Mouse (Mus musculus): ENCODE measurements around the gene Kbtbd13.
"Not testable (repeated sequence)": the region's sequence is repeated elsewhere in the genome, so short reads cannot be mapped to it uniquely, and the experiment has no call there.

Kbtbd13 gene

DNA sequence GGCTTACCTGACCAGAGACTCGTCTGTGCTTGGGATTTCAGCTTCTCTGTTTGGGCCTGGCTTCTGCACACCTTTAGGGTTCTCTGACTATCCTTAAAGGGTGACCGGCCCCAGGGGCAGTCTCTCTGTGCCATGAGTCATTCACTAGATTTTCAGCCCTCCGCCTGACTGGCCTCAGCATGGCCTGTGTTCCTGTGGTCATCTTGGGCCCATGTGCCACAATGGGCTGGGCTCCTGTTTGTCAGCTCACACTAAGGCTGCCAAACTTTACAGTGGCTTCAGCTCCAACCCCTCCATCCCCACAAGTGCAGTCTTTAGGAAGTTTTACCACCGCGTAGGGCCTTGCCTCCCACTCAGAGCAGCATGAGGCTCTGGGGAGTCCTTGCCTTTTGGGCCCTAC, 38.2 kb downstream of the Kbtbd13 start:
- no peak for ATAC-seq (ENCODE audit: low TSS enrichment)

DNA sequence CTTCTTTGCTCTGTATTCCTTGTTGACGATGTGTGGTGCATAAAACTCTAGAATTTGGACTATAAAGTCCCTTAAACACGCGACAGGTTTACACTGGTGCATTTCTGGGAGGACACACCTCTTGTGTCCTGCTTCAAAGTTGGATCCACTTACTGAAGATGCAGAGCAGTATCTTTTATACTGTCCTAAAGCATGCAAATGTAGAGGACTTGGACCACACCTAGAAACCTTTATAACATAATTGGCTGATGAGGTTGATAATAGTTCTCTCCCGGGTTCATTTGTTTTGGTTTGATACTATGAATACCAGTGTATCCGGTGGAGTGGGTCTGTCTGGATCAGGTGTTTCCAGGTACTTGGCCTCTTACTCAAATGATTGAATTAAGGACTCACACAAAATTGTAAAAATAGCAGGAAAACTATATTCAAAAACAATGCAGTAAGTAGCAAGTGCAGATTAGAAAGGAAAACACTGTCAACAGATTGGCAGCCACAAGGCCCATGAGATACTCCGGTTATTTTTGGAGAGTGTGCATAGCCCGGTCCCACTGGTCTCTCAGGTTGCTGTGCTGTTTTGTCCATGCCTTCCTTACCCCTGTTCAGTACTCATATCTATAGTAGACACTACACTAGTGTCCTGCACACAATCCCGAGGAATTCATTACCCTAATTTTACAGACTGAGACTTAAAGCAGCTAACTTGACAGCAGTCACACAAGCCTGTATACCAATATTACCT, 44.2 kb downstream of the Kbtbd13 start:
- no peak for ATAC-seq (ENCODE audit: low TSS enrichment)

DNA sequence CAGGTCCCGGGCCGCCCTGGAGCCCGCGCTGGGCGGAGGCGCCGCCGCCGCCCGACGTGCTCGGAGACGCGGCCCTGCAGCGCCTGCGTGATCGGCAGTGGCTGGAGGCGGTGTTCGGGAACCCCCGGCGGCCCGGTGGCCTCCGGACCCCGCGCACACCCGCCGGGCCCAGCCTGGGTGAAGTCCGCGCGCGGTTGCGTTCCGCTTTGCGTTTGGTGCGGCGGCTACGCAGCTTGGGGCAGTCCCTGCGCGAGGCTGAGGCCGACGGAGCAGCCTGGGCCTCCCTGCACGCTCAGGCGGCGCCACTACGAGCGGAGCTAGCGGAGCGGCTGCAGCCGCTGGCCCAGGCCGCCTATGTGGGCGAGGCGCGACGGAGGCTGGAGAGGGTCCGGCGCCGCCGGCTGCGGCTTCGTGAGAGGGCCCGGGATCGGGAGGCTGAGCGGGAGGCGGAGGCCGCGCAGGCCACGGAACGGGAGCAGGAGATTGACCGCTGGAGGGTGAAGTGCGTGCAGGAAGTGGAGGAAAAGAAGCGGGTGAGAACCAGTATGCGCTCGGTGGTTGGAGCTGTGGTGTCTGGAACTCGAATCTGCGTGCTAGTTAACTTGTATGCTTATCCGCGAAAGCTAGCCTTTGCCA, 44.9 kb downstream of the Kbtbd13 start:
- peak; percentile 76 for ATAC-seq (ENCODE audit: low TSS enrichment)

DNA sequence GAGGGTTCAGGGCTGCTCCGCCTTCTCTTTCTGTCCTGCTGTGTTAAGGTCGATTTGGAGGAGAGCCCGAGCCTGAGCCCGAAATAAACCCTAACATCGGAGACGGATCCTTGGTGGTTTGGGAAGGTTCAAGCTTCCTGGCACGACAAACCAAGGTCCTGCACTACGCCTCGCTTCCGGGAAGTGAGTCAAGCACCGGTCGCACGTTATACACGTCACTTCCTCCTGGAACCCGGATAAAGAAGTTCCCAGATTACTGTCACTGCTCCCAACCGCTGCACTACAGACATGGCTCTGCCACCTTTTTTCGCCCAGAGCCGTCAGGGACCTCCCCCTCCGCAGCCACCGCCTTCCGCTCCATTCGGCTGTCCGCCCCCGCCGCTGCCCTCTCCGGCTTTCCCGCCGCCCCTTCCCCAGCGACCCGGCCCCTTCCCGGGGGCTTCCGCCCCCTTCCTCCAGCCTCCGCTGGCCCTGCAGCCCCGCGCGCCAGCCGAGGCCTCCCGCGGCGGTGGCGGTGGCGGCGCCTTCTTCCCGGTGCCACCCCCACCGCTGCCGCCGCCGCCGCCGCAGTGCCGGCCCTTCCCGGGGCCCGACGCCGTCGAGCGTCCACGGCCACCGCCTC, 45.5 kb downstream of the Kbtbd13 start, which contains the start of gene Pdcd7:
Gene Pdcd7, plus strand, starts transcription at position 251 of the 622 bp plus-strand sequence.
- peak; percentile 92 for ATAC-seq (ENCODE audit: low TSS enrichment)

DNA sequence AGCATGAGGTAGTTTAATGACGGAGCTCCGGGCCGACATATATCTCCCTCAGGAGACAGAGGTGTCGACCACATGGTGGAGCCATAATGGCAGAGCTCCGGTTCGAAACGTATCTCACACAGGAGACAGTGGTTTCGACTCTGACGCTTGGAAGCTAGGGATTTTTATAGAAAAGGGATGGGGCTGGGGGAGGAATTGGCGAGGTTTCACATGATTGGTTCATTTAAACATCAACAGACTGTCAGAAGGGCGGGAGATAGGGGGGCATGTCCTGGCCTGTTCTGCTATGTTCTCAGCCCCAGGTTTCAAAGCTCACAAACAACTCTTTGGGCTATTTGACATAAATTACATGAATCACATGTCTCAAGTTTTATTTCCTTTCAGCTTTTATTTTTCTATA, 46.0 kb downstream of the Kbtbd13 start:
- not testable (repeated sequence) for ATAC-seq (ENCODE audit: low TSS enrichment)

DNA sequence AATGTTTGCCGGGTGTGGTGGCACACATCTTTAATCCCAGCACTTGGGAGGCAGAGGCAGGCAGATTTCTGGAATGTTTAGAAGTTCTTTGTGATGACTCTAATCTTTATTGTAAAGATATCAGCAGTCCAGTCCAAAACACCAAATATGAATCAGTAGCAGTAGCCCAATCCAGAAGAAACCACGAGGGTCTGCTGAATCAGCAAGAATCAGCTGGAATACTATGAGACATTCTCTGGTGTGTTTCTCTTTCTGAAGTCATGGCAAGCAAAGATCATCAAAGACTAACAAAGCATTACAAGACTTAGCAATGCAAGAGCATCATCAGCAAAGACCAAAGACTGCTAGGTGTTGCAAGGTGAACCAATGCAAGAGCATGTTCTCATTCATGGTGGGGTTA, 51.0 kb downstream of the Kbtbd13 start:
- no peak for ATAC-seq (ENCODE audit: low TSS enrichment)

DNA sequence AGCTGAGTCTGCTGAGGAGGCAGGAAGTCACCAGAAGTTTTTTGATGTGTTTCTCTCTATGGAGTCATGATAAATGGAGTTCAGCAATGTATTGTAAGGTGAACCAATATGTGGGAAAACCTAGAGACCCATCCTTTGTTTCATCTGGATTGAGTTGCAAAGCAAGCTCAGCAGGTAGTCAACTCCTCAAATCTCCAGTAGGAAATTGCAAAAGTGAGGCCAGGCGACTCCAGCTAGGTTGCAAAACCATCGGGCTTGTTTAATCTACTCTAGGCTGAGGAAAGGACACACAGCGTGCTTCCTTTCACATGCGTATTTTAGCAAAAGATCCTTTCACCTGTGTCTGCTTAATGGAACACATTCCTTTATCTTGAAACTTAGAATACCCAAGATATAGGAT, 52.3 kb downstream of the Kbtbd13 start:
- no peak for ATAC-seq (ENCODE audit: low TSS enrichment)

Measured in frontal cortex, adult (tissue).